ENCODE assay signal across 20 mouse cellular contexts in the genomic region with DNA sequence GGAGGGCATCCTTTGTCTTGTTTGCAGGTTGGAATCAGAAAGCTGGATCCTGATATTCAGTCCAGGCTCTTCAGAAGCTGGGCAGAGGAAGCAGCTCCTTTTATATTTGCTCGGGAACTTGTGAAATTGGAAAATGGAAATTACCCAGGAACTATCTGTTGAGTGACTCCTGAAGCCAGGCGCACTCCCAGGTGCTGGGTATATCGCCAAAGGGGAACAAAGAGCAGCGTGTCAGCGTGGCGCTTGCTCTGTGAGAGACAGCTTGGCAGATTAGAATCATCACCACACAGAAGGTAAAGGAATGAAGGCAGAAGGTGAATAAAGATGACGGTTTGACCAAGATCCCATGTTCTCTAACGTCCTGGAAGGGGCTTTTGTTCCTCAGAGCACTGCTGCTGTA.
DNase-seq lines count a peak whose midpoint lies in the region; ATAC-seq and TF ChIP-seq lines count a peak whose summit lies in the region.
"Had no signal": no experiment of that assay in that cellular context is flagged by ENCODE, and none has a peak within 500 bp of the region (broad histone marks: within the 10 kb centered on the region; RNA-seq: fewer than 3 reads in every experiment).

No protein-coding gene starts in this region.

- no peak overlapping the region for H3K4me3 ChIP-seq in heart, adult 2 months
- no peak overlapping the region for H3K4me3 ChIP-seq in forebrain, embryonic 13.5 days
- H3K4me3 ChIP-seq in hindbrain, embryonic 16.5 days (ENCODE audit: low read length): no peak overlapping the region
- H3K4me3 ChIP-seq in midbrain, embryonic 16.5 days (ENCODE audit: low read depth, low read length): no peak overlapping the region
- H3K4me3 ChIP-seq in layer of hippocampus, adult 2 months: no peak overlapping the region
- H3K4me3 ChIP-seq: kidney, embryonic 15.5 days; liver, embryonic 15.5 days; midbrain, embryonic 12.5 days had no signal

- H3K36me3 ChIP-seq in heart, adult 2 months (ENCODE audit: control insufficient read depth, insufficient read depth, low read length): no peaks in the 10 kb centered on the region
- no peaks in the 10 kb centered on the region for H3K36me3 ChIP-seq in forebrain, embryonic 13.5 days (ENCODE audit: poor library complexity, severe bottlenecking)
- H3K36me3 ChIP-seq in hindbrain, embryonic 16.5 days (ENCODE audit: control insufficient read depth, insufficient read depth, low read length): no peaks in the 10 kb centered on the region
- no peaks in the 10 kb centered on the region for H3K36me3 ChIP-seq in midbrain, embryonic 16.5 days (ENCODE audit: control insufficient read depth, insufficient read depth, low read length)
- H3K36me3 ChIP-seq: G1E; kidney, embryonic 15.5 days; liver, embryonic 15.5 days; midbrain, embryonic 12.5 days had no signal

- no peak overlapping the region for H3K9ac ChIP-seq in heart, adult 2 months (ENCODE audit: low read depth, low read length)
- H3K9ac ChIP-seq in forebrain, embryonic 13.5 days: no peak overlapping the region; the same call in none of the 2 replicates
- peak overlapping the region; percentile 6; the same call in 1 of the 2 replicates for H3K9ac ChIP-seq in hindbrain, embryonic 16.5 days (ENCODE audit: low read depth, low read length)
- peak overlapping the region; percentile 37 for H3K9ac ChIP-seq in midbrain, embryonic 16.5 days (ENCODE audit: low read depth, low read length)
- H3K9ac ChIP-seq: kidney, embryonic 15.5 days; liver, embryonic 15.5 days; midbrain, embryonic 12.5 days had no signal

- H3K4me2 ChIP-seq in forebrain, embryonic 13.5 days: no peak overlapping the region
- no peak overlapping the region for H3K4me2 ChIP-seq in hindbrain, embryonic 16.5 days (ENCODE audit: low read length)
- H3K4me2 ChIP-seq in midbrain, embryonic 16.5 days (ENCODE audit: low read length): no peak overlapping the region
- H3K4me2 ChIP-seq: kidney, embryonic 15.5 days; liver, embryonic 15.5 days; midbrain, embryonic 12.5 days had no signal

- no peak overlapping the region for H3K27ac ChIP-seq in heart, adult 2 months
- H3K27ac ChIP-seq in forebrain, embryonic 13.5 days: peak overlapping the region; percentile 57
- H3K27ac ChIP-seq in hindbrain, embryonic 16.5 days (ENCODE audit: low read depth, low read length): peak overlapping the region; percentile 26; the same call in 1 of the 2 replicates
- peak overlapping the region; percentile 66 for H3K27ac ChIP-seq in midbrain, embryonic 16.5 days (ENCODE audit: low read length)
- no peak overlapping the region for H3K27ac ChIP-seq in layer of hippocampus, adult 2 months
- H3K27ac ChIP-seq: kidney, embryonic 15.5 days; liver, embryonic 15.5 days; macrophage; midbrain, embryonic 12.5 days had no signal

- no peaks in the 10 kb centered on the region for H3K79me2 ChIP-seq in heart, adult 2 months (replicated peaks; ENCODE audit: control insufficient read depth, insufficient read depth, low read length)

- no peak for TF ChIP-seq CTCF in heart, adult 2 months (IDR thresholded peaks at IDR 0.05)
- TF ChIP-seq CTCF in layer of hippocampus, adult 2 months (conservative IDR thresholded peaks at IDR 0.05): no peak

- peak; percentile 68 for DNase-seq in heart, adult 11 months
- DNase-seq in heart, adult 2 months: no peak
- no peak for DNase-seq in layer of hippocampus, adult 2 months (ENCODE audit: low spot score in 2 of 2)
- no peak for DNase-seq in adrenal gland, postnatal 10 days
- DNase-seq: adrenal gland, postnatal 14 days; cerebellum, adult 11 months; cerebellum, postnatal 36 days; gastrocnemius, postnatal 14 days; right cerebral cortex, adult 18-20 months; thymus, postnatal 25 days had no signal

- H3K4me1 ChIP-seq in heart, adult 2 months (ENCODE audit: control insufficient read depth, insufficient read depth, low read length): no peaks in the 10 kb centered on the region
- peaks cover 51% of the 10 kb centered on the region for H3K4me1 ChIP-seq in forebrain, embryonic 13.5 days
- peaks cover 18% of the 10 kb centered on the region for H3K4me1 ChIP-seq in hindbrain, embryonic 16.5 days (ENCODE audit: control insufficient read depth, insufficient read depth, low read depth, low read length)
- H3K4me1 ChIP-seq in midbrain, embryonic 16.5 days (ENCODE audit: control insufficient read depth, insufficient read depth, low read length): peaks cover 33% of the 10 kb centered on the region
- H3K4me1 ChIP-seq: liver, embryonic 15.5 days had no signal

- ATAC-seq in forebrain, embryonic 13.5 days: no peak
- no peak for ATAC-seq in hindbrain, embryonic 16.5 days
- ATAC-seq in midbrain, embryonic 16.5 days: no peak
- ATAC-seq: activated CD4-positive, CD25-positive, alpha-beta regulatory T cell, adult 4 months; intestine, postnatal 0 days had no signal

- WGBS in heart, adult 2 months: 68% methylated on average over 8 of the region's 8 CpGs
- WGBS in forebrain, embryonic 13.5 days: 39% methylated on average over 8 of the region's 8 CpGs
- WGBS in hindbrain, embryonic 16.5 days: 37% methylated on average over 8 of the region's 8 CpGs
- WGBS in midbrain, embryonic 16.5 days: 26% methylated on average over 8 of the region's 8 CpGs

- no peak for TF ChIP-seq POLR2A in heart, adult 2 months (IDR thresholded peaks at IDR 0.05; ENCODE audit: insufficient read depth, low read depth, low read length)

- no peak for TF ChIP-seq EP300 in heart, adult 2 months (IDR thresholded peaks at IDR 0.05; ENCODE audit: insufficient read depth, low read depth, low read length)

- intact Hi-C loops in heart, adult 2 months (cut with DNase I): no loop called here

- H3K27me3 ChIP-seq in heart, adult 2 months (ENCODE audit: control insufficient read depth, insufficient read depth, low read length): no peaks in the 10 kb centered on the region; the same call in 1 of the 2 replicates
- no peaks in the 10 kb centered on the region for H3K27me3 ChIP-seq in forebrain, embryonic 13.5 days
- H3K27me3 ChIP-seq in hindbrain, embryonic 16.5 days (replicated peaks; ENCODE audit: control insufficient read depth, insufficient read depth, low read length): no peaks in the 10 kb centered on the region
- no peaks in the 10 kb centered on the region for H3K27me3 ChIP-seq in midbrain, embryonic 16.5 days (ENCODE audit: control insufficient read depth, insufficient read depth, low read depth, low read length)
- H3K27me3 ChIP-seq: kidney, embryonic 15.5 days; liver, embryonic 15.5 days; midbrain, embryonic 12.5 days had no signal

- H3K9me3 ChIP-seq in forebrain, embryonic 13.5 days (replicated peaks): 0 out of 2 replicates have a peak, but pooled peaks cover 4% of the 10 kb centered on the region
- no peaks in the 10 kb centered on the region for H3K9me3 ChIP-seq in hindbrain, embryonic 16.5 days (ENCODE audit: control insufficient read depth, low read length)
- no peaks in the 10 kb centered on the region for H3K9me3 ChIP-seq in midbrain, embryonic 16.5 days (replicated peaks; ENCODE audit: control insufficient read depth, low read length, poor library complexity, severe bottlenecking)
- H3K9me3 ChIP-seq: G1E; kidney, embryonic 15.5 days; liver, embryonic 15.5 days; midbrain, embryonic 12.5 days had no signal

Comparison
In these comparisons a context has a peak if more than half of its experiments do, and no peak if none do; other contexts are left out.
1. H3K27ac ChIP-seq: peak in forebrain, embryonic 13.5 days (single experiment), hindbrain, embryonic 16.5 days (single experiment) and midbrain, embryonic 16.5 days (single experiment); none in heart, adult 2 months (single experiment) and layer of hippocampus, adult 2 months (single experiment).
2. H3K9ac ChIP-seq: peak in hindbrain, embryonic 16.5 days (single experiment) and midbrain, embryonic 16.5 days (single experiment); none in heart, adult 2 months (single experiment) and forebrain, embryonic 13.5 days (single experiment).